Mouse (Mus musculus) cerebellum, adult 11 months (tissue): Measurements from ENCODE around the gene Mrpl12.
"Not testable (repeated sequence)": the region's sequence is repeated elsewhere in the genome, so short reads cannot be mapped to it uniquely, and the experiment has no call there.

Experiments used
- DNase-seq: peaks from one replicate; pipeline ENCODE4 v3.0.0; 2022

The Mrpl12 gene

GRCm38 (mm10) chr11:120510375-120511030 is 26.1 kb downstream of the Mrpl12 start:
- no peak for DNase-seq

DNA sequence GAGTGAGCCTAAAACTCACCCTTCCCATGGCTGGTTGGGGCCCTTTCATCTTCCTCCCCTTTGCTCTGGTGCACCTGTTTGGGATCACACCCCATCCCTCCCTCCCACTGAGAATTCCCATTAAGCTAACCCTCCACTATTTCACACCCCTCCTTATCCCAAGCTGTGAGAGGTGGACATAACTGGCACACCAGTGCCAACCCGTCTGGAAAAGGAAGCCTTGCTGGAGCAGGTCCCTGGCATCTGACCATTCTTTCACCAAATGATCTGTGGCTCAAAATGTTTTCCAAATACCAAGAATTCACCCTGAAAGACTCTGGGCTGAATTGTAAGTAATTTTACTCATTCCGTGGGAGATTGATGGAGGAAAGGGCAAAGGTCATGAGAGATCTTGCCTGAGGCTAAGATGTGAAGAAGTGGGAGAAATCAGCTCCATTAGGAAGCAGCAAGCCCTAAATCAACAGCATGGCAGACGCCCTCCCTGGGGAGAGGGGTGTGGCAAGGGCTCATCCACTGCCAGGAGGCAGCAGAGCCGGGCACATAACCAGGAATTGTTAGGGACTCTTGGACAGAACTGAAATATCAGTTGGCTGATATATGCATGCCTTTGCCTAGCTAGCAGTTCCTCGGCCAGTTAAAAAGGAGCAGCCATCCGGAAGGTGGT is 28.5 kb downstream of the Mrpl12 start:
- DNase-seq = peak; percentile 50

DNA sequence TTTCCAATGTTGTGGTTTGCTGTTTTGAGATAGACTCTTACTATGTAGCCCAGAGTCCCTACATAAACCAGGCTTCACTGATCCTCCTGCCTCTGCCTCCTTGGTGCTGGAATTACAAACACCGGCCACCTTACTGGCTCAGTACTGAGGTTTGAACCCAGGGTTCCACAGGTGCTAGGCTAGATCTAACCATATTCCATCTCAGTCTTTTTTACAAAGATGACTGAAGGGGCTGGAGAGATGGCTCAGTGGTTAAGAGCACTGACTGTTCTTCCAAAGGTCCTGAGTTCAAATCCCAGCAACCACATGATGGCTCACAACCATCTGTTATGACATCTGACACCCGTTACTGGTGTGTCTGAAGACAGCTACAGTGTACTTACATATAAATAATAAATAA is 29.8 kb downstream of the Mrpl12 start:
- DNase-seq = not testable (repeated sequence)

DNA sequence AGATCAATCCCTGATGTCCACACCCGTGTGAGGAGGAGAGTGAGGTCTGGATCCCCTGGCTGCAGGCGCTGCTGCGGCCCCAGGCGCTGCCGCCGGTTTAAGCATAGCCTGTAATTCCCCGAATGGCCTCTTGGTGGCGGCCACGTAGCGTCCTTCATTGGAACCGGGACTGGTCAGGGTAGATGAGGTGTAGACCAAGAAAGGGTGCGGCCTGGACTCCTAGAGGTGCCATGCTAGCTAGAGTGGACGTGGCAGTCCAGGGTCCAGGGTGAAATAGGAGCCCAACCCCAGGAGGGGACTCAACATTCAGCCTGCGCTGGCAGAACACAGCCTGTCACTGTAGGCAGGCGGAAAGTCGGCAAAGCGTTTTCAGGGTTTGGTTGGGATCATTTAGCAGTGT is 31.2 kb downstream of the Mrpl12 start:
- DNase-seq = peak; percentile 88

GRCm38 (mm10) chr11:120517147-120517546 is 32.7 kb downstream of the Mrpl12 start:
- no peak for DNase-seq

- DNase-seq = no peak
Observed at GRCm38 (mm10) chr11:120518027-120518426, 33.6 kb downstream of the Mrpl12 start.

- DNase-seq = no peak
Observed at GRCm38 (mm10) chr11:120518558-120518957, 34.1 kb downstream of the Mrpl12 start.

DNA sequence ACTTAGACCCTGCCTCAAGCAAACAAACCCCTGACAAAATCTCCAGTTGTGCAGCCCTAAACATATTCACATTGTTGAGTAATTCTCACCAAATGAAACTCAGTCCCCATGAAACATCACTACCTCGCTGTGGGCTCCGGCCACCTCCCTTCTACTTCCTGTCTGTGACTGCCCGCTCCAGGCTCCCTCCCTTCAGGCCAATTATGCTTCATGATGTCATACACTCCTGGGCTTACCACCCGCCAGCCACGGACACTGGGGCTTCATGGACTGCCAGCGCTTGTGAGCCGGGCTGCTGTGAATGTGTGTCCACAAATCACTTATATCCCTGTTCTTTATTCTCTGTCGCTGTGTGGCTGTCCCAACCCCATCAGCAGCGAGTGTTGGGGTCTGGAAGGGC is 35.3 kb downstream of the Mrpl12 start:
- no peak for DNase-seq

- no peak for DNase-seq
Observed at GRCm38 (mm10) chr11:120520498-120520897, 36.1 kb downstream of the Mrpl12 start.

DNA sequence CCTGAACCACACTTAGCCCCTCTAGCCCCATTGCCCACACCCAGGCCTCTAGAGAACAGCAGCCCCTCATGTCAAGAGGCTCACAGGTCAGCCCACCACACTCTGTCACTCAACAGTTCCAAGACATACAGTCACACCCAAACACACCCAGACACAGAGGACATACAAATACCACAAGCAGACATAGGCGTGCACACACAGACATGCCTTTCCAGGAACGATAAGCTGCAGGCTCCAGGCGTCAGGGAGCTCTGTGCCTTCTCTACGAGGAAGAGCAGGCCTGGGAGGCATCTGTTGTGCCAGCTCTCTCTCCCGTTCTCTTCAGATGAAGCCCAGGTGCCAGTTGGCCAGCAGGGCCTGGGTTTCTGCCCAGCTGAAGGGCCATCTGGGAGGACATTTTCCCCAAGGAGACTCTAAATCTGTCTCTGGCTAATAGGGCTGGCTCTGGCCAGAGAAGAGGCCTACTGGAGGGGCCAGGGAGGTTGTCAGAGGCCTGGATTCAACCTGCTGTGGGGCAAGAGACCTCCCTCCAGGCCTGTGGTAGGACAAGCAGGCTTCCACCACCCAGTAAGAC is 36.6 kb downstream of the Mrpl12 start:
- DNase-seq = peak; percentile 84

DNA sequence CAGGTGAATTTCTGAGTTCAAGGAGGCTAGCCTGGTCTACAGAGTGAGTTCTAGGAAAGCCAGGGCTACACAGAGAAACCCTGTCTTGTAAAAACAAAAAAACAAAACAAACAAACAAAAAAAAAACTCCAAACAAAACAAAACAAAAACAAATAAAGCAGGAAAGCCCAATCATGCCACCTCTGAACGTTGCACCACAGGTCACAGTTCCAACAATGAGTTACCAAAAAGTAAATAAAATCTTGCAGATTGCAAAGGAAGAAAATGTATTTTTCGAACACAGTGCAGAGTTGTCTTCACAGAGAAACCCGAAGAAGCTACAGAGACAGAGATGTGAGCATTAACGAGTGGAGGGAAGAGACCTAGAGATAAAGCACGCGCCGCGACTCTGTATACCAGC is 38.2 kb downstream of the Mrpl12 start:
- DNase-seq = no peak

DNA sequence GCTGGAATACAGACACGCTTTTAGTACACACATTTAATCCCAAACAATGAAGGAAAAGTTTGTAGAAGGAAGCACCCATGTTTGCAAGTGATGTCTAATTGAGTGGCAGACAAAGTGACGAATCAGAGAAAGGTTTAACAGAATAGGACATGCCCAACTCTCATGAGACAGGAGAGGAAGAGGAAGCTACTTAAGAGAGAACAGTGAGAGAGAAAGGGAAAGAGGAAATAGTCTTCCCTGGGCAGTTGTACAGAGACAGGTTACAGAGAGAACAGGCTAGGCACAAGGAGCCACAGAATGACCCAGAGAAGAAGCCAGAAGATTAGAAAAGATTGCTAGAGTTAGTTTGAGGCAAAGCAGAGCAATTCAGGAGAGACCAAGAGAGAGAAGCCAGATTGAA is 41.5 kb downstream of the Mrpl12 start:
- no peak for DNase-seq

DNA sequence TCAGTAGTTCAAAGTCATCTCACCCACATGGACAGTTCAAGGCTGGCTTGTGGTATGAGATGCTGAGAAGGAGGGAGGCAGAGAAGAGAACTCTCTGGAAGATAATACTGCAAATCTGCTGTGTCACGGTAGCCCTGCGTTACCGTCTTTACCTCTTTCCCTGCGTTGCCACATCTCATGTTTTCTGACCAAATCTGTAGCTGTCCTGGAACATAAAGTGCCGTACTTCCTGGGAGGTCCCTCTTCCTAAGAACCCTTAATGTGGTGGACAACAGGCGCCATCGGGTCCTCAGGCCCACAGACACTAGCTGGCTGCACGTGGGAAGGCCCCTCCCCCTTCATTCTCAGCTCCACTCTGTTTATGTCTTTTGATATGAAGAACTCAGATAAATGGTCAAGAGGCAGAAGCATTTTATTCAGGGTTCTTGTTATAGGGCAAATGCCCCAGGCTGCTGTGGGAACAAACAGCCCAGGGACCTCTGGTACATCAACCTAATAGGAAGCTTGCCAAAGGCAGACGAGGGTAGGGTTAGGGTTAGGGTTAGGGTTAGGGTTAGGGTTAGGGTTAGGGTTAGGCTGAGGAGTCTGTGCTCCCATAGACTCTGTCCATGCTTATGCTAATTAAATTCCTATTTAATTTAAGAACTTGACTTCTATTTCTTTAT is 43.4 kb downstream of the Mrpl12 start:
- DNase-seq = no peak

- DNase-seq = no peak
Observed at GRCm38 (mm10) chr11:120528903-120529302, 44.5 kb downstream of the Mrpl12 start.

- no peak for DNase-seq
Observed at GRCm38 (mm10) chr11:120530085-120530964, 45.9 kb downstream of the Mrpl12 start, which contains the start of gene Gcgr. Gcgr (plus strand) TSS chr11:120530699.

DNA sequence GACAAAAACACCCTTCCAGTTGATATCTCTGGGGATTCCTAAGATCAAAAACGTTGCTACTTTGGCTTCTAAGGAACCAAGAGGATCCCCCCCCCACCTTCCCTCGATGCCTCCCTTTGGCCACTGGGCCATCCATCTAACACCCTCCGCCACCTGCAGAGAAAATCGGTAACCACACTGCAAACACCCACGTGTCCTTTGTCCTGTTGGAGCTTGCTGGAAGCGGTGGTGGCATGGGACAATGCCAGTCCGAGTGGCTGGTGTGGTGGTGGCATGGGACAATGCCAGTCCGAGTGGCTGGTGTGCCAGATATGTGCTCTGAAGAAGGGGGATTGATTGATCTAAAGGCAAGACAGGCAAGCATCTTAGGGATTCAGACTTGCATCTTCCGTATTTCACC is 47.2 kb downstream of the Mrpl12 start:
- no peak for DNase-seq

- no peak for DNase-seq
Observed at GRCm38 (mm10) chr11:120534093-120534492, 49.7 kb downstream of the Mrpl12 start.

DNA sequence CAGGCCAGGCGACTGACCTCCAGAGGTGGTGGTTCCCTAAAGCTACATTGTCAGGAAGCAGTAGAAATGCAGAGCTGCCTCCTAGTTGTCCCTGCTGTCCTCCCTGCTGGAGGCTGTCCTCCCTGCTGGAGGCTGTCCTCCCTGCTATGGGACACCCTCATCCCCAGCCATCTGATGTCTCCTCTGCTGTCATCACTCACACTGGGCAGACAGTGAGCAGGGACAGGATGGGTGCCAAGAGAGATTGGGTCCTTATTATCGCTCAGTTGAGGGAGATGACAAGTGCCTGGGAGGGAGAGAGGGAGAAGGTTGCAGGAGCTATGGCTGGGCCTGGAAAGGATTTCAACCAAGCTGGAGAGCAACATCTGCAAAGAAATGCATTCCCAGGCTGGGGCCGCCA is 50.7 kb downstream of the Mrpl12 start:
- DNase-seq = no peak

DNA sequence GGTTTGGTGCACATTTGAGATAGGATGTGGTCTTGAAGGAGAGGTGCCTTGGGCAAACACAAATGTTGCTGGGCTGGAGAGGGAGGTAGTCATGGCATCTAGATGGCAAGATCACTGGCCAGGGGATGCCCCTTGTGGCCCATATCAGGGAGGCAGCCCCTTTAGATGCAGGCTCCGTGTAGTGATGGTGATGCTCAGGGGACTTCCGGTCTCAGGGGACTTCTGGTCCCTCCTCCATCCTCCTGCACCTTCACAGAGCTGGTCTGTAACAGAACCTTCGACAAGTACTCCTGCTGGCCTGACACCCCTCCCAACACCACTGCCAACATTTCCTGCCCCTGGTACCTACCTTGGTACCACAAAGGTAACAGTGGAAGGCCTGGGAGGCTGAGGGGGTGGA is 51.4 kb downstream of the Mrpl12 start:
- no peak for DNase-seq

DNA sequence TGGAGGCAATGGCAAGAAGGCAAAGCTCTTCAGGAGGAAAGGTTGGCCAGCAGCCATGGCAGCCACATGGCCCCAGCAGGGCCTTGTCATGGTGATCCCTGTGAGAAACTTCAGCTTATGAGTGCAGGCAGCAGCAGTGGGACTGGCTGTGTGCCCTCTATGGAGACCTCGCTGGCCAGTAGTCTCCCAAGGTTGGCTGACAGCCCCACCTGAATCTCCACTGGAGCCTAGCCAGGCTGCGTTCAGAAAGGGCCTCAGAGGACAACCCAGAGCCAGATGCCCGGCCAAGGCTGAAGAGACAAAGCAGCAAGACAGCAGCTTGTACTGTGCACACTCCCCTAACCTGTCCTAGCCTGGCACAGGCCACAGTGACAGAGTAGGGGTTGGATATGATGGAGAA is 54.1 kb downstream of the Mrpl12 start:
- peak; percentile 83 for DNase-seq
